9 mouse cellular contexts compared by ENCODE assay signal in the genomic region with DNA sequence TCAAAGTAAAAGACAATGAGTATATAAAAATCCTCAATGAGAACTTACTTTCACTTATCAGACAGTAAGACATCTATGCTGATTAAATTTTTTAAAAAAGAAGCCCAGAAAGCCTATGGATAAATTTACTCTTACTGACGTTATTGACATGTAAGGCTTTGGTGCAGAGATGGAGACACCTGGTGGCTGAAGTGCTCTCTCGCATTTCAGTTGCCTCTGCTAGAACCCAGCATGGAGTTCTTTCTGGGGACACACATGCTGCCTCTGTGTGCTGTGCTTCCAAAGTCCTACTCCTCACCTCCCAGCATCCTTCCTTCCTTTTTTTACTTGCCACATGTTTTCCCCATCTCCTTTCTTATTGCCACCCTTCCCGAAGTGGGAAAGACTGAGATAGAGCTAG. TPM values are rescaled to one million over a fixed set of nuclear protein-coding genes. Genes with fewer than 3 reads are reported as not detected.
DNase-seq lines count a peak whose midpoint lies in the region; TF ChIP-seq lines count a peak whose summit lies in the region.
"Had no signal": no experiment of that assay in that cellular context is flagged by ENCODE, and none has a peak within 500 bp of the region (broad histone marks: within the 10 kb centered on the region; RNA-seq: fewer than 3 reads in every experiment).

No protein-coding gene starts in this region.

- H3K27me3 ChIP-seq in MEL (ENCODE audit: control insufficient read depth in 1 of 2, insufficient read depth in 2 of 2, low read length in 2 of 2) = peaks cover 0 to 1% of the 10 kb centered on the region in 2 experiments; a peak in 1 of 4 replicates

- H3K27ac ChIP-seq in MEL (ENCODE audit: control insufficient read depth, low read depth, low read length) = no peak overlapping the region

- no peak overlapping the region for H3K9ac ChIP-seq in MEL (ENCODE audit: control insufficient read depth, low read depth, low read length, poor library complexity, severe bottlenecking)

- peak; percentile 21 to 31 for DNase-seq in heart, postnatal 36 days
- no peak for DNase-seq in heart, postnatal 25 days (ENCODE audit: low spot score)
- DNase-seq in MEL (ENCODE audit: low read depth, low spot score) (peak; percentile 24), MN1 (ENCODE audit: low spot score) (no peak)
- DNase-seq in cerebellum, postnatal 14 days = peak; percentile 77 to 78
- DNase-seq in gastrocnemius, postnatal 14 days = peak; percentile 13
- peak; percentile 69 for DNase-seq in left cerebral cortex, adult 18-20 months (ENCODE audit: low spot score in 2 of 2)
- peak; percentile 78 for DNase-seq in naive thymus-derived CD4-positive, alpha-beta T cell, adult 2 months (ENCODE audit: low read depth)

- H3K4me3 ChIP-seq in MEL (ENCODE audit: control insufficient read depth in 1 of 2, insufficient read depth in 1 of 2, low read depth in 2 of 2, low read length in 2 of 2) = no peak overlapping the region

- no peaks in the 10 kb centered on the region for H3K9me3 ChIP-seq in MEL (replicated peaks; ENCODE audit: insufficient read depth, low read length)

- no peaks in the 10 kb centered on the region for H3K36me3 ChIP-seq in MEL (ENCODE audit: control insufficient read depth in 1 of 2, insufficient read depth in 2 of 2, low read length in 2 of 2)

- no peak for TF ChIP-seq EP300 in MEL (IDR thresholded peaks at IDR 0.05; ENCODE audit: low read depth in 1 of 2, low read length in 2 of 2)

- no peaks in the 10 kb centered on the region for H3K79me2 ChIP-seq in MEL (ENCODE audit: control insufficient read depth, insufficient read depth, low read length, poor library complexity)

- TF ChIP-seq POLR2A in MEL (IDR thresholded peaks at IDR 0.05; ENCODE audit: control insufficient read depth in 1 of 2, insufficient read depth in 1 of 2, low read depth in 1 of 2, low read length in 2 of 2, poor library complexity in 1 of 2) = no peak

- peak; percentile 54 for TF ChIP-seq RAD21 in MEL (IDR thresholded peaks at IDR 0.05; ENCODE audit: low read depth, low read length)

- intact Hi-C loops in heart, postnatal 36 days (cut with DNase I) = loop anchor here (1.0 to 10.0 kb wide), 4 partner anchors 145 to 408 kb away; no protein-coding TSS in a partner anchor
- intact Hi-C loops in heart, postnatal 25 days (cut with DNase I) = loop anchor here (1.0 to 5.0 kb wide), 3 partner anchors 145 to 350 kb away; no protein-coding TSS in a partner anchor
- intact Hi-C loops in gastrocnemius, postnatal 14 days (cut with DNase I; ENCODE audit: low total_unique reads) = loop anchor here (5.0 kb wide), 1 partner anchor 145 kb away; no protein-coding TSS in a partner anchor

- no peaks in the 10 kb centered on the region for H3K4me1 ChIP-seq in MEL (ENCODE audit: control insufficient read depth in 1 of 2, insufficient read depth in 2 of 2, low read length in 2 of 2)

- peak in 2 of 3 experiments; percentile 55 to 62; a peak in 5 of 6 replicates for TF ChIP-seq CTCF in MEL (IDR thresholded peaks at IDR 0.05 in 2 of 3, conservative IDR thresholded peaks at IDR 0.05 in 1 of 3; ENCODE audit: control insufficient read depth in 1 of 3, insufficient read depth in 1 of 3, low read depth in 2 of 3, low read length in 3 of 3, poor library complexity in 1 of 3, severe bottlenecking in 1 of 3)

TF ChIP-seq in MEL, 35 proteins besides CTCF, POLR2A, EP300 and RAD21:
- TF ChIP-seq TCF12 (IDR thresholded peaks at IDR 0.05; ENCODE audit: low read depth, low read length) (no peak), SMC3 (IDR thresholded peaks at IDR 0.05; ENCODE audit: low read depth, low read length) (peak; percentile 66)
TF ChIP-seq in MEL: peak in this region for 1.

RNA-seq across cellular contexts. Expression of a gene that starts 58.4 kb away (rescaled TPM):
- total RNA-seq in heart, postnatal 36 days (2021) = not detected
- not detected for total RNA-seq in heart, postnatal 25 days (2021)
- not detected in 2 replicates for total RNA-seq in MEL (2012; rRNA removed)
- polyA plus RNA-seq in MEL (2012; ENCODE audit: insufficient read depth in 1 of 2, insufficient read length in 2 of 2, low read depth in 1 of 2, low replicate concordance in 2 of 2, missing spikeins in 1 of 2) = not detected
- not detected for total RNA-seq in gastrocnemius, postnatal 14 days (2021)
- 1 to 10 TPM; 7.0 to 7.1 TPM for total RNA-seq in left cerebral cortex, adult 18-20 months (2021)
- polyA plus RNA-seq: liver, embryonic 16.5 days had no signal

Comparison
In these comparisons a context has a peak if more than half of its experiments do, and no peak if none do; other contexts are left out.
1. DNase-seq: peak in heart, postnatal 36 days (2 of 2), MEL (single experiment), cerebellum, postnatal 14 days (2 of 2), gastrocnemius, postnatal 14 days (single experiment), left cerebral cortex, adult 18-20 months (2 of 2) and naive thymus-derived CD4-positive, alpha-beta T cell, adult 2 months (single experiment); none in heart, postnatal 25 days (single experiment) and MN1 (single experiment).